Mouse (Mus musculus) myocyte (in vitro differentiated cells): ENCODE results near the gene Gm8332. TPM values are rescaled to one million over a fixed set of nuclear protein-coding genes. Genes with fewer than 3 reads are reported as not detected.
A peak's percentile ranks its signal among the peaks of the same experiment; 100 is the strongest.
"Not testable (repeated sequence)": the region's sequence is repeated elsewhere in the genome, so short reads cannot be mapped to it uniquely, and the experiment has no call there.

Source experiments
- H3K27me3 ChIP-seq: one replicate; pipeline ENCODE4 v1.6.1; 2011; ENCODE audit not compliant: control insufficient read depth, insufficient read depth, insufficient read length
- H3K36me3 ChIP-seq: one replicate; pipeline ENCODE4 v1.6.1; 2011; ENCODE audit not compliant: control insufficient read depth, insufficient read depth
- H3K4me2 ChIP-seq: one replicate; pipeline ENCODE4 v1.6.1; 2011; ENCODE audit warnings: low read depth, control low read depth
- H3K4me3 ChIP-seq: one replicate; pipeline ENCODE4 v1.5.1; 2011; ENCODE audit warnings: mild to moderate bottlenecking, control low read depth, moderate library complexity
- H3K79me2 ChIP-seq: one replicate; pipeline ENCODE4 v1.6.1; 2011; ENCODE audit not compliant: control insufficient read depth, insufficient read depth
- H3ac ChIP-seq: one replicate; pipeline ENCODE4 v1.6.1; 2011; ENCODE audit not compliant: control insufficient read depth, insufficient read length
- CEBPB ChIP-seq: IDR thresholded peaks from 2 replicates; pipeline ENCODE4 v1.6.1; 2011; ENCODE audit warnings: mild to moderate bottlenecking, moderate library complexity; ENCODE audit not compliant: poor library complexity, insufficient read depth, severe bottlenecking
- E2F4 ChIP-seq: IDR thresholded peaks from one replicate; pipeline ENCODE4 v1.6.1; 2011; ENCODE audit warnings: mild to moderate bottlenecking, control low read depth, moderate library complexity; ENCODE audit not compliant: insufficient read depth
- MAX ChIP-seq: IDR thresholded peaks from one replicate; pipeline ENCODE4 v1.6.1; 2011; ENCODE audit warnings: low read depth, mild to moderate bottlenecking, control low read depth
- MYOD1 ChIP-seq, 3 experiments: IDR thresholded peaks; one replicate each; pipeline ENCODE4 v1.6.1; 2011; ENCODE audit warnings: control low read depth in 2 of 3, low read depth in 2 of 3, mild to moderate bottlenecking in 2 of 3, moderate library complexity in 1 of 3; ENCODE audit not compliant: insufficient read length in 2 of 3, control insufficient read depth in 1 of 3
- MYOG ChIP-seq, 3 experiments: IDR thresholded peaks; one replicate each; pipeline ENCODE4 v1.6.1; 2011; ENCODE audit warnings: control low read depth in 2 of 3, low read depth in 2 of 3, mild to moderate bottlenecking in 2 of 3; ENCODE audit not compliant: insufficient read length in 2 of 3, control insufficient read depth in 1 of 3, insufficient read depth in 1 of 3
- POLR2A ChIP-seq: IDR thresholded peaks from one replicate; pipeline ENCODE4 v1.6.1; 2011; ENCODE audit warnings: low read depth, mild to moderate bottlenecking, control low read depth, moderate library complexity; ENCODE audit not compliant: insufficient read length
- POLR2AphosphoS2 ChIP-seq: IDR thresholded peaks from one replicate; pipeline ENCODE4 v1.6.1; 2011; ENCODE audit warnings: low read depth, control low read depth; ENCODE audit not compliant: insufficient read length
- REST ChIP-seq: IDR thresholded peaks from one replicate; pipeline ENCODE4 v1.6.1; 2011; ENCODE audit warnings: mild to moderate bottlenecking, control low read depth, moderate library complexity; ENCODE audit not compliant: insufficient read depth, insufficient read length
- SRF ChIP-seq: IDR thresholded peaks from one replicate; pipeline ENCODE4 v1.6.1; 2011; ENCODE audit warnings: low read depth; ENCODE audit not compliant: control insufficient read depth, insufficient read length
- TCF12 ChIP-seq: IDR thresholded peaks from one replicate; pipeline ENCODE4 v1.6.1; 2011; ENCODE audit warnings: mild to moderate bottlenecking, control low read depth; ENCODE audit not compliant: poor library complexity, insufficient read depth, severe bottlenecking
- TCF3 ChIP-seq: IDR thresholded peaks from one replicate; pipeline ENCODE4 v1.6.1; 2011; ENCODE audit warnings: low read depth, control low read depth; ENCODE audit not compliant: insufficient read length
- USF1 ChIP-seq: IDR thresholded peaks from one replicate; pipeline ENCODE4 v1.6.1; 2011; ENCODE audit warnings: low read depth, mild to moderate bottlenecking, control low read depth, moderate library complexity
- polyA plus RNA-seq: library from polyadenylated mRNA; unstranded; fragments of >200 nt; fragmentation: generic; extraction: Trizol; gene quantifications from one replicate; pipeline ENCODE4 v1.2.1, GENCODE M21; 2012; ENCODE audit warnings: missing spikeins

The Gm8332 gene
- polyA plus RNA-seq, 1 experiment: 4.4 TPM

DNA sequence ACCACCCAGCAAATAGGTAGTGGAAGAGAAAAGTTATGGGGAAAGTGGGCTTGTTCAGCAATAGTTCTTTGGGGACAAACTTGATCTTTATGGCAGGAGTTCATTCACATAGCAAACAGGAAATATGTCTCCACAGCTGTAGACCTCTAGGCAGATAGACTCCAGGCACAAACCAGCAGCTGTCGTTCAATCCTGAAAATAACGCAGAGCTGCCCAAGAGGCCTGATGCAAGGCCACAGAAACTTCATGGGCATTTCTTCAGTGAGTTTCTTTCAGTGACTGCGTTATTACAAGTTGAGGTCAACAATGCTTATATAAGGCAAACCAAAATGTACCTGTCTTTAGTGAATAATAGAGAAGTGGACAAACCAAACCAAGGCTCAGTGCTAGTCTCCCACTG lies 30.5 kb downstream of the Gm8332 start:
- no peak overlapping the region for H3ac ChIP-seq
- H3K4me3 ChIP-seq: no peak overlapping the region
- H3K4me2 ChIP-seq: no peak overlapping the region
- no peaks in the 10 kb centered on the region for H3K79me2 ChIP-seq
- H3K27me3 ChIP-seq: no peaks in the 10 kb centered on the region
- no peaks in the 10 kb centered on the region for H3K36me3 ChIP-seq
- peak; percentile 74 for TF ChIP-seq TCF12
- no peak for TF ChIP-seq MAX
- no peak for TF ChIP-seq SRF
- no peak for TF ChIP-seq POLR2A
- peak; percentile 58 to 79 (median 75) for TF ChIP-seq MYOD1 (IDR thresholded peaks at IDR 0.05; ENCODE audit: control insufficient read depth in 1 of 3, insufficient read length in 2 of 3, low read depth in 2 of 3)
- no peak for TF ChIP-seq USF1
- TF ChIP-seq E2F4: no peak
- TF ChIP-seq CEBPB: peak; percentile 93
- TF ChIP-seq POLR2AphosphoS2: no peak
- peak in 2 of 3 experiments; percentile 78 to 96 for TF ChIP-seq MYOG (IDR thresholded peaks at IDR 0.05; ENCODE audit: control insufficient read depth in 1 of 3, insufficient read depth in 1 of 3, insufficient read length in 2 of 3, low read depth in 2 of 3)
- TF ChIP-seq REST: no peak
- TF ChIP-seq TCF3: peak; percentile 26

DNA sequence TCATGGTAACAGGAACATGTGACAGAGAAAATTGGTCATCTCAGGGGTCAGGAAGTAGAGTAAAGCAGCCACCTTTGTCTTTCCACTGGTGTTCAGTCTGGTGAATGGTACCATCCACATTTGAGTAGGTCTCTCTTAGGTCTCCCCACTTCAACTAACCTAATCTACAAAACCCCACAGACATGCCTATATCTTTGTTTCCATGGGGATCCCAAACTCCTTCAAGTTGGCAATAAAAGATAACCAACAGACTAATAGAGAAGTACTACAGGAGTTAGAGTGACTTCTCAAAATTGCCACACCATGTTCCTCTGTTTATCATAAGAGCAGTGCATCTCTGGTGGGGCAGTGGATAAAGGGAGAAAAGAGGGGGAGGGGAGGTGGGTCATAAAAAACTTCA lies 31.8 kb downstream of the Gm8332 start:
- not testable (repeated sequence) for H3K36me3 ChIP-seq, H3ac ChIP-seq, H3K4me3 ChIP-seq, H3K27me3 ChIP-seq, H3K79me2 ChIP-seq, H3K4me2 ChIP-seq

DNA sequence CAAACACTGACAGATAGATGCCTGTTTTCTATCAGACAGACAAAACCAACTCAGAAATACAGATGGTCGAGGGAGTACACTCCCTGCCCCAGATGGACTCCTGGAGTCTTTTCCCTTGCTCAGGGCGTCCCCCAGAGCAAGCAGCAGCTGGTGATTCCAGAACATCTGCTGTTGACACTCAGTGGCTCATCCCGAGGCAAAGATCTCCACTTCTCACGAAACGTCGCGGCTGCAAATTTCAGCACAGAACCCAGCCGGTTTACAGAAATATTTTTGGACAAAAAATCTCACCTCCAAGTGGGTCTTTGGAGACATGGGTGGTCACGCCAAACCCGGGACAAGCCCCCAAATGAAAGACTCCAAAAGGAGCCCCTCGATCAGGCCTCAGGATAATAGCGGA lies 35.3 kb downstream of the Gm8332 start:
- TF ChIP-seq MYOD1 (IDR thresholded peaks at IDR 0.05; ENCODE audit: control insufficient read depth in 1 of 3, insufficient read length in 2 of 3, low read depth in 2 of 3) (peak; percentile 94 to 98 (median 95)), MYOG (IDR thresholded peaks at IDR 0.05; ENCODE audit: control insufficient read depth in 1 of 3, insufficient read depth in 1 of 3, insufficient read length in 2 of 3, low read depth in 2 of 3) (peak; percentile 64 to 91 (median 86)), USF1 (no peak), POLR2A (no peak), MAX (peak; percentile 48), E2F4 (no peak), CEBPB (no peak), TCF3 (peak; percentile 90), TCF12 (peak; percentile 96), SRF (no peak)
- H3ac ChIP-seq: no peak overlapping the region
- no peaks in the 10 kb centered on the region for H3K27me3 ChIP-seq
- H3K4me3 ChIP-seq: no peak overlapping the region
- H3K79me2 ChIP-seq: no peaks in the 10 kb centered on the region
- H3K4me2 ChIP-seq: peak overlapping the region; percentile 68
- H3K36me3 ChIP-seq: no peaks in the 10 kb centered on the region

DNA sequence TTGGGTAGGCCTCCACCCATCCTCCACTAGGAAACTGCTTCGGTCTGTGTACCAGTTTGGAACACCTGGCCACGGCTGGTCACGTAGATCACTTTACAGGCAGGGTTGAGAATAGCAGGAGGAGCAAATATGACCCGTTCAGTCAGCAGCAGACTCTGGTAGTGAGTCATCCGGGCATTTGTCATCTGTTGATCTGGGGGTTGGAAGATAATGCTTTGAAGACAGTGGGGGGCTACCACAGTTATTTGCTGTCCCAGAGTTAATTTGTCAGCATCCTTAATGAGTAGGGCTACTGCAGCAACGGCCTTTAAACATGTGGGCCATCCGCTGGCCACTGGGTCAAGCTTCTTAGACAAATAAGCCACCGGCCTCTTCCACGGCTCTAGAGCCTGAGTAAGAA lies 38.4 kb downstream of the Gm8332 start:
- not testable (repeated sequence) for H3K36me3 ChIP-seq, H3K79me2 ChIP-seq, H3K27me3 ChIP-seq, H3K4me3 ChIP-seq, H3ac ChIP-seq
- TF ChIP-seq MYOG (IDR thresholded peaks at IDR 0.05; ENCODE audit: control insufficient read depth in 1 of 3, insufficient read depth in 1 of 3, insufficient read length in 2 of 3, low read depth in 2 of 3) (peak in 1 of 3 experiments; percentile 21), TCF12 (peak; percentile 40), MYOD1 (IDR thresholded peaks at IDR 0.05; ENCODE audit: control insufficient read depth in 1 of 3, insufficient read length in 2 of 3, low read depth in 2 of 3) (peak in 1 of 3 experiments; percentile 66)
- peak overlapping the region; percentile 43 for H3K4me2 ChIP-seq

DNA sequence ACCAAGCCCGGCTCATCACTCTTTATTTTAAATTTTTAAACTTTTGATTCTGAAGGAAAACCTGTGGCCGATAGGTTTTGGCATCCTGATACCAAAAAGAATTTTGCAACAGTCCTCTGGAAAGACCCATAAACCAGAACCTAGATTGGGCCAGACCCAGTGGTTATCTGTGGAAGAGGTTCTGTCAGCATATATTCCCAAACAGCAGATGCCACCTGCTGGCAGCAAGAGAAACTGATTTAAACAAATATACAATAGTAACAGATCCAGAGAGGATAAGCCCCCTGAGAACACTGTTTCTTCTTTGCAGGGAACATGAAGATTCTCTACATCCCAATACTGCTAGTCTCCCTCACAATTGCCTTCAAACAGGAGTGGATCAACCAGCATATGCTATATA lies 47.0 kb downstream of the Gm8332 start:
- no peaks in the 10 kb centered on the region for H3K27me3 ChIP-seq
- H3K4me2 ChIP-seq: no peak overlapping the region
- H3K4me3 ChIP-seq: no peak overlapping the region
- no peaks in the 10 kb centered on the region for H3K36me3 ChIP-seq
- TF ChIP-seq CEBPB: no peak
- TF ChIP-seq MYOG (IDR thresholded peaks at IDR 0.05; ENCODE audit: control insufficient read depth in 1 of 3, insufficient read depth in 1 of 3, insufficient read length in 2 of 3, low read depth in 2 of 3): no peak
- TF ChIP-seq POLR2AphosphoS2: no peak
- no peak for TF ChIP-seq SRF
- TF ChIP-seq MYOD1 (IDR thresholded peaks at IDR 0.05; ENCODE audit: control insufficient read depth in 1 of 3, insufficient read length in 2 of 3, low read depth in 2 of 3): no peak
- H3ac ChIP-seq: no peak overlapping the region
- H3K79me2 ChIP-seq: no peaks in the 10 kb centered on the region

Other genes starting within 250 kb of the Gm8332 start
- gene Gm2075, start 238.3 kb downstream of the Gm8332 start, polyA plus RNA-seq: 0.17 TPM
- gene Gm6803, start 231.3 kb downstream of the Gm8332 start, polyA plus RNA-seq: not detected
- 0.14 TPM for gene Gm2056, start 223.1 kb downstream of the Gm8332 start, polyA plus RNA-seq
- not detected for gene Gm16368, start 166.4 kb downstream of the Gm8332 start, polyA plus RNA-seq
- 0.14 TPM for gene Gm10436, start 68.0 kb downstream of the Gm8332 start, polyA plus RNA-seq
- 1.2 TPM for gene Gm5662, start 24.4 kb upstream of the Gm8332 start, polyA plus RNA-seq
- 0.95 TPM for gene Gm5039, start 73.9 kb upstream of the Gm8332 start, polyA plus RNA-seq
- gene Adck1, start 110.5 kb upstream of the Gm8332 start, polyA plus RNA-seq: 31.3 TPM